Mouse (Mus musculus) heart, adult 8-10 months (tissue): ENCODE results near the gene 2410131K14Rik. TPM values are rescaled to one million over a fixed set of nuclear protein-coding genes. Genes with fewer than 3 reads are reported as not detected.

ENCODE experiments used
- DNase-seq: peaks from one replicate; pipeline ENCODE4 v3.0.0; 2022; ENCODE audit warnings: low spot score
- total RNA-seq, 4 experiments: library from RNA; stranded (reverse); gene quantifications; 2 replicates each; pipeline ENCODE4 v1.2.4; 2022

The 2410131K14Rik gene
- total RNA-seq, 4 experiments from 2014 or later = 9.2 to 11.5 (median 9.7) TPM

DNA sequence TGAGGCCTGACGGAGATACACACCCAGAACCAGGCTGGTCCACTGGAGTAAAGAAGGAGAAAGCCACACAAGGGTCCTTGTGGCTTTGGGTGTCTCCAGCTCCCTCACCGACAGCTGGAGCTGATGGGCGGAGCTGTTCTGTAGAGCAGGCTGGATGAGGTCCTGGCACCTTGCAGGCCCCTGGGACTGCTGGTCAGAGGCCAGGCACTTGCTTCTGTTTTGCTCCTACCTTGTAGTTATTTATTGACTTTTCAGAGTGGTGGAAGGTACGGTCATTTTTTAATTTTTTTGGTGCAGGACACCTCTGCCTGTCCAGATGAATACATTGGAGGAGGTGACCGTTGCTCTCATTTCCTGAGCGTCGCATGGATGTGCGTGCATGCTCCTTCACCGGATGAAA is 16.2 kb downstream of the 2410131K14Rik start:
- DNase-seq = no peak

DNA sequence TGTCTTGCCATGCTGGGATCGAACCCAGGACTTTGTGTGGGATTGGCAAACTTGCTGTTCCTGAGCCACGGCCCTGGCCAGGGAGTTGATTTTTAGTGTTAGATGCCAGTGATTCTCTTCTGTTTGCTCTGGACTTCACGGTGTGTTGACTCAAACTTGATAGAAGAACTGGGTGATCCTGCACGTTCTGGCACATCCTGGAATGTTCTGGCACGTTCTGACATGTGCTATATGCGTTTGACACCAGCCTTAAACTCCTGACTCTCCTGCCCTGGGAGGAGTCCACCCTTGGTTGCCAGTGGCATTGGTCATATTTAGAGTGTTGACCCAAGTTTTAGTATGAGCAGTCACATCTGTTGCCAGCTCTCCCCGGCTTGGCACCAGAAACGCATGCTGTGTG is 17.4 kb downstream of the 2410131K14Rik start:
- no peak for DNase-seq

DNA sequence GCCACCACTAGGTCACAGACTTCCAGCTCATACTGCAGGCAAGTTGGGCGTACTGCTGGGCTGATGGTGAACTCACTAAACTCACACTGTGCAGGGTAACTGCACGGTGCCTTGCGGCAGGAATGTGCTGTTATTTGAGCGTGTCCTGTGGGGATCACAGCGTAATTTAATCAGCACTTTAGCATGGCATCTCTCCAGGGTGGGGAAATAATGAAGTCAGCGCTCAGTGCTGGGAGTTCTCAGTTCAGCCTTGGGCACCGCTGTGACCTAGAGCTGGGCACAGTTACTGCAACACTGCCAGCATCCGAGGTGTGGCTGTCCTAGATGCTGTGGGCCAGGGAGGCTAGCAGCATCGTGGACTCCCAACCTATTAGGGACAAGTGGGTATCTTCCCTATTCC is 19.3 kb downstream of the 2410131K14Rik start:
- no peak for DNase-seq

DNA sequence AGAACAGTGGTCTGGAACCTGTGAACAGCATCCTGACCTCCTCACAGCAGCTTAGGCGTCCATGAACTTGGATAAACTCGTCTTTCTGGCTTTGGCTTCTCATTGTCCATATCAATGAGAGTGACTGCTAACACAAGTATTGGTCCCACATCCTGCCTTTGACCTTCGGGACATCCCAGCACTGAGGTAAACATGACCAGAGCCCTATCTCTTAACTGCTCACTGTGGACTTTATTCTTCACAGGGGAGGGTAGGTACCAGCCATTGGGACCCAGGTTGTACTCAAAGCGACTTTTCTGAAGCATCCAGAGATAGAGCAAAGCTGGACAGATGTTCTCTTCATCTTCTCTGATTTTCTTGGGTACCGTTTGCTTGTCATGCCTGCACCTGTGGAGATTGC is 20.3 kb downstream of the 2410131K14Rik start:
- no peak for DNase-seq

DNA sequence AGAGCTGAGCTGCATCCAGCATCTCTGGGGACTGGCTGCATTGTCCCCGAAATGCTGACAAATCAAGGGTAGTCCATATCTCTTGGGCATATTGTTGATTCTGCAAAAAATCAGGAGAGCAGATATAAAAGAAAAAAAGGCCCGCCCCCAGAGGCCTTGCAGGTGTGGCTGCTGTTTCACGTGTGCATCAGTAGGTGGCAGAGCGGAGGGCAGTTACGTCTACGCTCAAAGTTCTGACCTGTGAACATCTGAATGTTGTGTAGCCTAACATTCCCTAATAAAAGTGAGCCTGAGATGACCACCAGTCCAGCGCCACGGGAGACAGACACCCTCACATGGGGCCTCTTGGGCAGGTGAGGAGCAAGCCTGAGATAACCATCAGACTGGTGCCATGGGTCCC is 21.3 kb downstream of the 2410131K14Rik start:
- no peak for DNase-seq

DNA sequence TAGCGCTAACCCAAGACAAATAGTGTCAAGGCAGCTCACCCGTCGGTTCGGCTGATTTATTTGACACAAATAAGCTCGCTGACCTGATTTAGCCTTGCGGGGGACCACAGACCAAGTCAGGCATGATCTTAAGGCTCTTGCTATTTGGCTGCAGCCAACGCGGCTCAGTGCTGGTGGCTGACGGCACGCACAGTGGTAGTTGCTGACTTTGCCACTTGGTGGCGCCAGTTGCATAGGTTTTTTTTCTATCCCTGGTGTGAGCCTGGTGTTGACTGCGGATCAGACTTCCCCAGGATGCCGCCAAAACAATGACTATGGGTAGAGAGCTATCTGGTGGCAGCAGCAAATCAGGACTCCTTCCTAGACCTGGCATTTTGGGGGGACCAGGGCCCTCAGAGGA is 24.0 kb downstream of the 2410131K14Rik start:
- peak; percentile 87 for DNase-seq

DNA sequence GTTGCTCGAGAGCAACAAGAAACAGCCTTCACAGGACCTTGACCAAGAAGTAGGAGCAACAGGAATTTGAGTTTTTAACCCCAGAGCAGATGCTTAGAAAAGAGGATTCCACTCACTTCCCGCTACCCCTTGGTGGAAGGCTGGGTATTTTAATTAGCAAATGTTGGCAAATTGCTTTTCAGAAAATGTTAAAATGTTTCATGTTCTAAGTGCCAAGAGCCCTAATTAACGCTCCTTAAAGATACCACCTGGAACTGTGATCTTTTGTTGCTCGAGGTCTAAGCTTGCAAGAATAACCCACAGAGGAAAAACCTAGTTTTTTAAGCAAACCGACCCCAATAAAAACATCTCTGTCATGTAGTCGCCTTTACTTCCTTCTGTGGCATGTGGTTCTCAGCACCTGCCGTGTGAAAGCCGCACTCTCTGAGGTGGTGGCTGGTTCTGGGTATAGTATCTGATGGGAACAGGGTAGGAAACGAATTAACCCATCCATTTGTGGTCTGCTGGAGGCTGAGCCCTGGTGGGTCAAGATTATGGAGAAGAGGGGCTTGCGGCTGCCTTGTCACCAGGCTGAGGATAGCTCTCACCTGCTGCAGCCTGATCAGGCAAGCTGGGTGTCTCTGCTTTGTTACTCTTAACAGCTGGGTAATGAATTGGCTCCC is 26.6 kb downstream of the 2410131K14Rik start:
- DNase-seq = no peak

DNA sequence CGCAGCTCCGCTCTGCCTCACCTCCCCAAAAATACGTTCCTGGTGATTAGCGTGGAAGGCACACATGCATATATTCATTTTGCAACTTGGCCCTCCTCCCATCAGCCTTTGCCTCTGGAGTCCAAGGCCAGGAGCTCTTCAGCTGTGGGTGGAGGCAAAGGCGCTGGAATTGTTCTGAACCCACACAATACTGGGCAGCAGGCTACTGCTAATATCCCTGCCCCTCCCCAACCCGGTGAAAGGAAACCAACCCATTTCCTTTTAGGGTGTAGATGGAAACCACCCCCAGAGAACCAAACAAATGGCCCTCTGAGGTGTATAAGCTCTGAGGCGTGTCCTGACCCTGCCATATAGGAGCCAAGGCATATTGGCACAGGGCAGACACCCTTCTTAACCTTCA is 28.4 kb downstream of the 2410131K14Rik start:
- DNase-seq = peak; percentile 26

DNA sequence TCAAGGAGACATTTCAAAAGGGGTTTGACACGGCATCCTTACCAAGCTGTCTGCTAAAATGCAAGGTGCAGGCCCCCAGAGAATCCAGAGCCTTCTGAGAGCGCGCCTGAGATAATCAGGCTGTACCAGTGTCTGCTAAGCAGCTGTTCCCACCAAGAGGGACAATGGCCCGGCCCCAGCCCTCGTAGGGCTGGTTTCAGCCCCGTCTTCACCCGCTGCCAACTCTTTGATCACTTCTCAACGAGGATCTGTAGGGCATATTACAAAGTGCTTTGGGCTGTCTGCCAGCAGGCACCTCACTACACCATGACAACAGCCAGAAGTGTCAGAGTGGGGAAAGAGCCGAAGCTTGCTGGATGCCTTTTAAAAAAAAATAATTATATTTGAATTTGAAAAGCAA is 29.5 kb downstream of the 2410131K14Rik start:
- DNase-seq = no peak

DNA sequence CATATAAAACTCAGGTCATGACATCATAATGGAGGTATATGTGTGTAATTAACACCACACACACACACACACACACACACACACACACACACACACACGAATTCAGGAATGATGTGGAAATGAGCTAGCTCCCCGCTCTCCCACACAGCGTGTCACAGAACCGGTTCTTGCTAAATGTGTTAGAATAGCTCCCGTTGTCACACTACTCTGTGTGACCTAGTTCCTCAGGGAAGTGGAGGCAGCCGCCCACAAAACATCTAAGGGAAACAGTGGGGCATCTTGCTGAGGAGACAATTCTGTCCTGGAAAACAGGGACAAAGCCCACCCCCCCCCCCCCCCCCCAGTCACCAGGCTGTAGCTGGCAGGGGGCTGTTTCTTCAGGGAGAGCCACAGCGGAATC is 31.3 kb downstream of the 2410131K14Rik start:
- no peak for DNase-seq

DNA sequence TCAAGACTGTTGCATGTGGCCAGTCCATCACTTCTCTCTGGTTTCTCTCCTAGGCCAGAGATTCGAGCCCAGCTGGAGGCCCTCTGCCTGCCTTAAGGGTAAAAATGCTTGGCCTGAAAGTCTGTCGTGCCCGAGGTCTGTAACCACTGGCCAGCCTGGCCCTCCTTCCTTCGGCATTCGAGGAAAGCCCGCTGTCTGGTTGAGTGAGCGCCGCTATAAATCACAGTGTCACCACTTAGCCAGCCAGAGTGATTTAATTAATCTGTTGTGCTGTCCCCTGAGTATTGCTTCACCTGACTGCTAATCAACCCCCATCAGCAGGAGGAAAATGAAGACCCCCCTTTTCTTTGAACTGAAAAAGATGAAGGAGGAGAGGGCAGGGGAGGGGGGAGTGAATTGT is 31.7 kb downstream of the 2410131K14Rik start:
- DNase-seq = no peak

DNA sequence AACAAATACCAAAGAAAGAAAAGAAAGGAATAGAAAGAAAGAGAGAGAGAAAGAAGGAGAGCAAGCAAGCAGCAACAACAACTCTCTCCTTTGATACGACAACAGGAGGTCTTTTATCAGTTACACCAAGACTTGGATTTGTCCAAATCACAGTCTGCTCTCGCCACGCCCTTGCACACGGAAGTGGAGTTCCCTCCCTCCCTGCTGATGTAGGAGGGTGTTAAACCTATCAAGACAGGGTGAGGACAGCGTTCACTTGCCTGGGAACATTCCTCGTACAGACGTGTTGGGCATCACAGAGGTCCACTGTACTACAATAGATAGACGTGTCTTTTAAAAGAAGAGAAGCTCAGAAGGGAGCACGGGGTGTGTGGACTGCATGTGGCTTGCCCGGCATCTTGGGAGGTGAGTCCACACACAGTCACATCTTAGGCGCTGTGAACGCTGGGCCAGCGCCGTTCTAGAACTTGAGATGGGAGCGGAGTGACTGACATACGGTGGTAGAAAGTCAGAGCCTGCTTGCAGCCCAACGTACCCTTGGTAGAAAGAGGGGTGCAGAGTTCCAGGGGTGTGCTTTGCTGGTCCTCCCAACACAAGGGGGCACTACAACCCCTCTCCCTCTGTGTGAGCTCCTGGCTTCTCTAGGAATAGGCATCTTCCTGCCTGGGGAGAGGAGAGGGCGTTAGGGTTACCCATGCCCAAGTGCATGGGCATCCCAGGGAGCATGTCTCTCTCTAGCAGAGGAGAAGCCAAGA is 32.9 kb downstream of the 2410131K14Rik start:
- DNase-seq = no peak

DNA sequence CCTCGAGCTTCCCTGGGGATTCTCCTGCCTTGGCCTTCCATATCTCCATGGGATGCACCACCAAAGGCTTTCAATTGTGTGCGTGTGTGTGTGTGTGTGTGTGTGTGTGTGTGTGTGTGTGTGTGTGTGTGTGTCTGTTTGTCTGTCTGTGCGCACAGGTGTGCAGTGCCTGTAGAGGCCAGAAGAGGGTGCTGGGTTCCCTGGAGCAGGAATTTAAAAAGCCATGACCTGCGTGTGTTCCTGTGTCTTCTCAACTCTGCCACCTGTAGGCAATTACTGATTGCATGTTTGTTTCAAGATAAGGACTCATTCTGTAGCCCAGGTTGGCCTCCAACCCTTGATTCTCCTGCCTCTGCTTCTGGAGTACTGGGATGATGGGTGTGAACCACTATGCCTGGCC is 46.4 kb downstream of the 2410131K14Rik start:
- no peak for DNase-seq

DNA sequence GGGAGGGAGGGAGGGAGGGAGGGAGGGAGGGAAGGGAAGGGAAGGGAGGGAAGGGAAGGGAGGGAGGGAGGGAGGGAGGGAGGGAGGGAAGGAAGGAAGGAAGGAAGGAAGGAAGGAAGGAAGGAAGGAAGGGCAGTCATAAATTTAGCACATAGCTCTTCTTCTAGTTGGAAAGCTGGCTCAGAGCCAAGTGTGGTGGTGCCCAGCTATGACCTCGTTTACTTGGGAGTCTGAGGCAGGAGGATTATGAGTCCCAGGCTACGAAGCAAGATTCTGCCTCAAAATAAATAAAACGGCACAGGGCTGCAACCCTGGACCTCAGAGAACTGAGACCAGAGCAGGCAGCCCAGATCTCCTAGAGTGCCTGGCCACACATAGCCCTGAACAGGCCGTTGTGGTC is 47.4 kb downstream of the 2410131K14Rik start:
- DNase-seq = no peak

DNA sequence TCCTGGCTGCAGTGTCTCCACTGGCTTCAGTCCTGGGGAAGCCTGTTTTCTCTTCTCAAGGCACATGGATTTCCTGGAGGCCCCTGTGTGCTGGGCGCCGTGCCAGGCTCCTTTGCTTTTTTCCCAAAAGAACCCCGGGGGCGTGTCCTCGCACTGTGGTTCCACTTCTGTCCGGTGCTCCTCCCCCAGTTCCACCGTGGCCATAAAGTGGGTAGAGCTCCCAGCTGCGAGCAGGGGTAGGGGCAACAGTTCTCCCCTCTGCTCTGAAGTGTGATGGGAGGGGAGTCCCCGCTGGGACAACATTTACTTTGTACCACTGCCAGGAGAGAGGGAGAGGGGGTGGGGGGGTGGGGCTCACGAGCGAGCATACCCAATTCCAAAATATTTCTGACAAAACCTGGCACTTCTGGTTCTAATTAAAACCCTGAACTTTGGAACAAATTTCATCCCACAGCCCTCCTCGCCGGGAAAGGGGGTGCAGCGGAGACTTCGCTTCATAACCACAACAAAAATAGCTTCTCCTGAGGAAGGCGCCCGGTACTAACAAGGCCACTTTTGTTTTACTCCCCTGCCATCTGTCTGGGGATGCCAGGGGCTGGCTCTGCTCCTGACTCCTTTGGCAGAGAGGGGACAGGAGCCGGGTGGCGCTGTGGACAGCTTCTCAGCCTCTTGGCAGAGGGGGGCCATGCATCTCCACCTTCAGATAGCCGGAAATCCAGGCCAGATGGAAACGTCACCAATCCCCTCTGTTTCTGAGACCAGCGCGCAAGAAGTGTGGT is 49.2 kb downstream of the 2410131K14Rik start:
- DNase-seq = peak; percentile 96

DNA sequence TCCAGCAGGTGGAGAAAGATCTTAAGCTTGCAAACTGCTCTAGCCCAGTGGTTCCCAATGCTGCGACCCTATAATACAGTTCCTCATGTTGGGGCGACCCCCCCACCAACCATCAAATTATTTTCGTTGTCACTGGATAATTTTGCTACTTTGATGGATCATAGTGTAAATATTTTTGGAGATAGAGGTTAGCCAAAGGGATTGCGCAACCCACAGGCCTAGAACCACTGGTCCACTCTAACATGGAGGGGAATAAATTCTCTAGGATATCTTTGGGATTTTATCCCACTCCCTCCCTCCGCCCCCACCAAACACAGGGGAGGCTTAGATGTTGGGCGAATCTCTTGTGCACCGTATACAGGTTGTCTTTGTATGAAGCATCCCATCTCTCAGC is 49.8 kb downstream of the 2410131K14Rik start:
- peak; percentile 19 for DNase-seq

DNA sequence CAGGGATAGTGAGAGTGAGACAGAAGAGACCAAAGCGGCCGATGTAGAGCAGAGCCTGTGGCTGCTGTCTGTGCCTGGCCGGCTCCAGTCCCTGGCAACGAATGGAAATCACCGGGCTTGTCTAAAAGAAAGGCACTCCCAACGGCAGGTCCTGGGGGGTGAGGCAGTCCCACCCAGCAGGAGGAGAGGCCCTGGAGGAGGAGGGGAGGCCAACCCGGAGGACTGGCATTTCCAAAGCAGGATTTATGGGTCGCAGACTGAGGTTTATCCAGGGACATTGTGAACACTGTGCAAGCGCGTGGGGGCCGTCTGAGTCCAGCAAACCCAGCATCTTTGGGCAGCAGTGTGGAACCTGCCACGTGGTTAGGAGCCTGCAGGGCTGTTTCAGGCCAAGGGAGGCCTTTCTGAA is 52.3 kb downstream of the 2410131K14Rik start:
- DNase-seq = no peak

DNA sequence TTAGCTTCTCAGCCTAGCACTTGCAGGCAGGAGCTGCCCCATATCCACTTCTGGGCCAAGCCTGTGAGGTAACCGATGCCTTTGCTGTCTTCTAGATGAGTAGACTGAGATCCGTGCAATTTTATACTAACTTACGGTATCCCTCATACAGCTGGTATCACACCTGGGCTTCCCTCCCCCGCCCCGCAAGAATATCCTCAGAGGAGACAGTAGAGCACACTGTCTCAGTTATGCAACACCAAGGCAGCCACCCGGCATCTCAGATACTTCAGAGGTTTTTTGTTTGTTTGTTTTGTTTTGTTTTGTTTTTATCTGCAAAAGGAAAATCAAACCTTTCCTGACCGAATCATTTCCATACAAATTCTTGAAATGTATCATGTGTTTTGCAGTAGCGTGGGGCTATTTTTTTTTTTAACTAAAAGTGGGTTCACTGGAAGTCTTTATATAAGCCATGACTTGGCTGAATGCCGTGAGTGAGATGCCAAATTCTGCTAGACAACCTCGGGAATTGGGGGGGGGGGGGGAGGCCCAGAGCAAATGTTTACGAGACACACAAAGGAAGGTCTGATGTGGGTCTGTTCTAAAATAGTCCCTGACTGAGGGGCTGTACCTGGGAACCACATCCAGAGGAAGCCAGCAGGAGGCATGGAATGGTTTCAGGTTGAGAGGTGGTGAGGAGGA is 54.8 kb downstream of the 2410131K14Rik start:
- no peak for DNase-seq

DNA sequence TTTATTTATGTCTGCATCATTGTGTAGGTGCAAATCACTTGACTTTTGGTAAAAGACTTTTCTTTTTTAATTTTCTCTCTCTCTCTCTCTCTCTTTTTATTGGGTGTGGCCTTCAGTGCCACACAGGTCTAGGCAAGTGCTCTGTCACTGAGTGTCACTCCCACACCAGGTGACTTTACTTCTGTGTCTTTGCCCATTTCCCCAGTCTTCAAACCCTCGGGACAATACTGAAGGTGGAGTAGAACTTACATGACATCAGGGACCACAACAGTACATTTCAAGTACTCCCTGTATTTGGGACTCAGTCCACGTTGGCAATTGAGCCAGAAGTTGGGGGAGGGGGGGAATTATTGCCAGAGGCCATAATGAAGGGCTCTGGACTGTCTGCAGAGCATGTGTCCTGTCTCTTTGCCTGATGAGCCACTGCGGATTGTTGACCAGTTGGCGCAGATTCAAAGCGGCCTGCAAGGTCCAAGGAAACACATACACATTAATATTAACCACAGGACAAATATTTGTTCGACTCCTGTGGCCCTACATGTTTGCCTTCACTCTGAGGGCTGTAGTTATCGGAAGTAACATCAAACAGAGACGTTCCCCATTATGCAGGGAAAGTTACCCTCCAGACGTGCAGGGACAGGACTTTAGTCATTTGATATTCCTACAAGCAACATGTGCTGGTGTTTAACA is 57.6 kb downstream of the 2410131K14Rik start:
- no peak for DNase-seq

DNA sequence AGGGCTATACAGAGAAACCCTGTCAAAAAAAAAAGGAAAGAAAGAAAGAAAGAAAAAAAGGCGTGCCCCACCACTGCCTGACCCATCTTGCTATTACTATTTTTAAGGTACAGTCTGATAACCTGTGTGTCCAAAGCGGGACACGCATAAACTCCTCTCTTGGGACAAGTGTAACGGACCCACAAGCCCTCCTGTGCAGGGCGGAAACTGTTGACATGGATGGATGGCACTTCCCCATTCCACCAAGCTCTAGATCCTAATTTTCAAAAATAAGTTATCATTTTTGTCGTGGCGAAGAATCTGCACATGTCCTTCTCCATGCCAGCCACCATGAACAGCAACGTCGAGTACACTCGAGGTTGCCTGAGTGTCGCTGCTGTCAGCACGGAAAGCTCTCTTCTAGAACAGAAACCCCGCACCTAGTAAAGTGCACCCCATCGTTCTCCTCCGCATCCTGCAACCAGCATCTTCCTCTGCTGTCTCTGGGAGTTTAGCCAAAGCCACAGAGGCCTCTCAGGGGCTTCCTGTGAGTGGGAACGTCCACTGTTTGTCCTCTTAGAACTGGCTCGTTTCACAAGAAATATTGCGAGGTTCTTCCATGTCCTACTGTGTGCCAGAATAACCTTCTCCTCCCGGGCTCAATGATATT is 60.1 kb downstream of the 2410131K14Rik start:
- DNase-seq = no peak

DNA sequence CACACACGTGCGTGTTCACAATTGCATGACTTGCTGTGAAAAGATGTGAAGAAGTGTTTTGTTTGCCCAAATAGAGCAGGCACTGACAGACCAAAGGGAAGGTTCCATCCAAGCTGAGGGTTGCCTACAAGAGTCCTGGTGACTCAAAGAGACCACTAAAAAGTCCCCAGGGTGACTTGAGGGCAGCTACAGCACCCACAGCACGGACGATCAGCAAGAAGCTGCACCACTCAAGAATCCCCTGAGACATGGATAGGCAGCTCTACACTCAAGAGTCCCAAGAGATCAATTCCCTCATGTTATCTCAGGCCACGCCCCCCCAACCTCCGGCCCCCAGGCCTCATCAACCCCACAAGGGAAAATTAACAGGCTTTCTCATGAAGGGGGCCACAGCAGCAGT is 65.4 kb downstream of the 2410131K14Rik start:
- no peak for DNase-seq
